Mouse (Mus musculus) stomach, postnatal 0 days (tissue): ENCODE results near the gene Zar1.
"Not testable (repeated sequence)": the region's sequence is repeated elsewhere in the genome, so short reads cannot be mapped to it uniquely, and the experiment has no call there.

Experiments used
- CTCF ChIP-seq: IDR thresholded peaks from 2 replicates; pipeline ENCODE4 v1.5.1; 2016; ENCODE audit warnings: antibody characterized with exemption, low read depth, mild to moderate bottlenecking, moderate library complexity
- EP300 ChIP-seq: optimal IDR thresholded peaks from 2 replicates; pipeline ENCODE3; 2016; ENCODE audit warnings: antibody characterized with exemption

DNA sequence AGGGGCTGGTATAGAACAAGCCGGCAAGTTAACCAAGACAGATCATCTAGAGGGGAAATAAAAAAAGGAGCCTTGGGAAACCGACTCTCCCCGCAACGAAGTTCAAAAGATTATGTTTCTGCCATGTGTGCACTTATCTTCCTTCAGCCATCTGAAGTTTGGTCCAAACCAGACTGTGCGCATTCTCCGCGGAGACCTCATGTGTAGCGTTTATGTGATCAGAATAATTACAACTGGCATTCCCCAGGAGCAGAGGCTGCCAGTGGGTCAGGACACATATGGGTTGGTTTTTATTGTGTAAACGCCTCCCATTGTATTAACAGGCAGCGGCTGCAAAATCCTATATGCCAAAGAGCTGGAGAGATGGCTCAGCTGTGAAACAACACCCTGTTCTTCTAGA, 1.5 kb downstream of the Zar1 start:
- TF ChIP-seq EP300, CTCF: not testable (repeated sequence)
